Mouse (Mus musculus) heart, embryonic 13.5 days (tissue): ENCODE measurements at regions not wholly inside any gene's neighbourhood (a gene's known extent, or its start where the extent isn't known, plus 50 kb on each side); places are given as distances from the start of the nearest gene placed in this dataset.
"Not testable (repeated sequence)": the region's sequence is repeated elsewhere in the genome, so short reads cannot be mapped to it uniquely, and the experiment has no call there.

Source experiments
- ATAC-seq: fragments of 200-750 bp; cut with Nextera tagmentation; 2 replicates; pipeline ENCODE4 v1.8.0; 2017; ENCODE audit warnings: moderate TSS enrichment; ENCODE audit not compliant: insufficient number of reproducible peaks, low FRiP score, low TSS enrichment; ENCODE audit errors: extremely low read depth
- H3K27ac ChIP-seq: fragments of 300-500 bp; sonication (generic); replicated peaks from 2 replicates; pipeline ENCODE4 v1.5.1; 2015; ENCODE audit warnings: moderate library complexity, mild to moderate bottlenecking, inconsistent platforms
- H3K27me3 ChIP-seq: fragments of 300-500 bp; sonication (generic); replicated peaks from 2 replicates; pipeline ENCODE4 v1.6.1; 2015; ENCODE audit warnings: mild to moderate bottlenecking, inconsistent platforms
- H3K36me3 ChIP-seq: fragments of 300-500 bp; sonication (generic); 2 replicates; pipeline ENCODE4 v1.6.1; 2015; ENCODE audit warnings: mild to moderate bottlenecking, inconsistent platforms
- H3K4me1 ChIP-seq: fragments of 300-500 bp; sonication (generic); 2 replicates; pipeline ENCODE4 v1.6.1; 2015; ENCODE audit warnings: inconsistent platforms
- H3K4me2 ChIP-seq: fragments of 300-500 bp; sonication (generic); 2 replicates; pipeline ENCODE4 v1.6.1; 2015; ENCODE audit warnings: inconsistent platforms, mild to moderate bottlenecking, moderate library complexity
- H3K4me3 ChIP-seq: fragments of 300-500 bp; sonication (generic); 2 replicates; pipeline ENCODE4 v1.5.1; 2015; ENCODE audit warnings: moderate library complexity, mild to moderate bottlenecking, inconsistent platforms
- H3K9ac ChIP-seq: fragments of 300-500 bp; sonication (generic); 2 replicates; pipeline ENCODE4 v1.6.1; 2015; ENCODE audit warnings: inconsistent platforms, mild to moderate bottlenecking, moderate library complexity
- H3K9me3 ChIP-seq: fragments of 300-500 bp; sonication (generic); 2 replicates; pipeline ENCODE4 v1.6.1; 2016; ENCODE audit warnings: inconsistent platforms
- WGBS: fragments of 180-500 bp; shearing (Covaris S2); methylation state at CpG from one replicate; pipeline ENCODE4 v1.1.7; 2015; ENCODE audit warnings: mixed read lengths; 5-methylcytosine and 5-hydroxymethylcytosine counted together

DNA sequence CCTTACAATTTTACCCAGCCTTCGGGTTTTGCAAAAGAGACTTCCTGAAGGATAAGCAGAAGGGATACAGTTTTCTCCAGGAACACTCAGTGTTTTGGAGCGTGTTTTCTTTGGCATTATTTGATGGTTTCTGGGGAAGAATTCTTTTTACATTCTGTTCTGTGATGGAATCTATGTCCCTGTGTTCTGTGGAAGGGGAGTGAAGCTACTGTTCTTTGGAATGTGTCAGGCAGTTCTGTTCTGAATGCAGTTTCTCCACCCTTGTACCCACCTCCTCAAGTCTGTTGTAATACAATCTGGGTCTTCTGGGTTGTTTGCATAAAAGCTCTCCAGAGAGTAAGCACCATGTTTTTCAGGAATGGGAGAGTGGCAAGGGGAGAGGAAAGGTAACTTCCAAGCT is 202.0 kb upstream of the Ccdc54 start:
- Histone ChIP-seq H3K9ac (no peak overlapping the region), H3K27me3 (no peaks in the 10 kb centered on the region), H3K27ac (peak overlapping the region; percentile 68), H3K4me2 (no peak overlapping the region), H3K4me1 (peaks cover 12% of the 10 kb centered on the region), H3K4me3 (no peak overlapping the region), H3K9me3 (no peaks in the 10 kb centered on the region), H3K36me3 (no peaks in the 10 kb centered on the region)
- no peak for ATAC-seq
- WGBS: 46% methylated on average over 2 of the region's 2 CpGs

DNA sequence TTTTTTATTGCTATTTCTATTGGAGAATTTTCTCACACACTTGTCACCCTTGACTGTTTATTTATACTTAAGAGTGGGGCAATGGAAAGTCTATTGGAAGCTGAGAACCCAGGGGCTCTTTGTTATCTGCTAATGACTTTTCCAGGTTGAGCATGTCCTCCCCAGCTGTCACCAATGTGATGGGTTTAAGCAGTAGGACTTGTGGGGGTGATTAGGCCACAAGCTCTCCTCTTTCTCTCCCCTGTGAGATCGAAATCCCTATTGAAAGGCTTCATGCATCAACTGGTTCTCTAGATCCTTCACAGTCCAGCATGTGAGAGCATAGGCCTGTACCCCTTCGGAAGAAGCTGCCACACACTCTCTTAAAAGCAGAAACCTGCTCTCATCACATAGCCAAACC is 201.6 kb upstream of the Ccdc54 start:
- no peak for ATAC-seq
- Histone ChIP-seq H3K9ac (no peak overlapping the region), H3K4me3 (no peak overlapping the region), H3K9me3 (no peaks in the 10 kb centered on the region), H3K4me2 (no peak overlapping the region), H3K27me3 (no peaks in the 10 kb centered on the region), H3K4me1 (peaks cover 12% of the 10 kb centered on the region), H3K27ac (peak overlapping the region; percentile 68), H3K36me3 (no peaks in the 10 kb centered on the region)
- 37% methylated on average over 2 of the region's 2 CpGs for WGBS

DNA sequence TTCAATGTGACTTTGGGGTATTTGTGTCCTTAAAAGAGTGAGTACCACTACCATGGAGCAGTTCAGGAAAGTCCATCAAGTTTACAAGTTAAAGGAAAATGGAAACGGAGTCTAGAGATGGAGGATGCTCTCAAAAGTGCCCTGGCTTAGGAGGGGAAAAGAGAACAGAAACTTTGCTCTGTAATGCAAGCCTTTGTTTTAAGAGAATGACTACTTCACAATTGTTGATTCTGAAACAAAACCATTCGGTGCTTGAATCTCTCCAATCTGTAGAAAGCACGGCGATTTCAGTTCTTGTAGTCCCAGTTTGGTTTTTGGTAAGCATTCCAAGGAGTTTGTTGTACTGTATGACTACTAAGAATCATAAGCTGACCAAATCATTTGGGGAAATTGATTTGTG is 197.7 kb upstream of the Ccdc54 start:
- no peaks in the 10 kb centered on the region for H3K27me3 ChIP-seq
- H3K4me1 ChIP-seq: peaks cover 32% of the 10 kb centered on the region
- no peak overlapping the region for H3K9ac ChIP-seq
- WGBS: 79% methylated on average over 4 of the region's 4 CpGs
- no peak overlapping the region for H3K4me2 ChIP-seq
- ATAC-seq: no peak
- H3K9me3 ChIP-seq: no peaks in the 10 kb centered on the region
- H3K27ac ChIP-seq: no peak overlapping the region
- H3K4me3 ChIP-seq: no peak overlapping the region
- no peaks in the 10 kb centered on the region for H3K36me3 ChIP-seq

DNA sequence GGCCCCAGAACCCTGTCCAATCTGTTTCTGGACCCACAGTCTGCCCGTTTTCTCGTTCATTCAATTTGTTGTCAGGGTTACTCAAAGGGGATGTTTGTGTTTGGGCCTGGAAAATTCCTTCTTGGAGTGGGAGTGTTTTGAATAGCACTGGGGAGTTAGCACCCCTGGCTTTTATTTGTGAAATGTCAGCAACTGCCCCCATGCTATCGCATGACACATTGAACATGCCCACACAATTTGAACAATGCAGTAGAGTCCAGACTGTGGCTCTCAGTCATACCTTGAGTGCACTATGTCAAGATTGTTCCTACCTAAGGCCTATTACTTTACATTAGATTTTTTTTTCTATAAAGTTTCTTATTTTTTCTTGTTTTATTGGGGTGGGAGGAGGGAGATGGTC is 195.2 kb upstream of the Ccdc54 start:
- Histone ChIP-seq H3K4me3 (no peak overlapping the region), H3K27me3 (no peaks in the 10 kb centered on the region), H3K36me3 (no peaks in the 10 kb centered on the region), H3K9me3 (no peaks in the 10 kb centered on the region), H3K27ac (no peak overlapping the region), H3K4me2 (no peak overlapping the region), H3K4me1 (peaks cover 25% of the 10 kb centered on the region), H3K9ac (no peak overlapping the region)
- 45% methylated on average over 3 of the region's 3 CpGs for WGBS
- ATAC-seq: no peak

DNA sequence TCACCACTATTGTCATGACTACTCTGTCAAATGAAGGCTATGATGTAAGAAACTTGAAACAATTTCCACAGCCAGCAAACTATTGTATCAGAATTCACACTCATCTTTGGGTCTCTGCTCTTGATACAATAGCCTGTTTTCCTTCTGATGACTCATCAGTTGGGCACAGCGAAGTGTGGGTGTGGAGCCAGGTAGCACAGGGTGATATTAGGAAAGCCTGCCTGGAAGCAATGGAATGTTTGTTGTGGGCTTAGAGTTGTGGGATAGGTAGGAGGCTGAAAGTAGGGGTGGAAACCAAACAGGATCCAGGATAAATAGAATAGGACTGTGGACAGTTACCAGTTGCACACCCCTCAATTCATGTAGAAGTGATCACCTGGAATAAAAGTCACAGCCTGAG is 194.4 kb upstream of the Ccdc54 start:
- no peak overlapping the region for H3K27ac ChIP-seq
- ATAC-seq: no peak
- H3K4me2 ChIP-seq: no peak overlapping the region
- H3K36me3 ChIP-seq: no peaks in the 10 kb centered on the region
- WGBS: 80% methylated on average over 1 of the region's 1 CpGs
- H3K9ac ChIP-seq: no peak overlapping the region
- no peaks in the 10 kb centered on the region for H3K27me3 ChIP-seq
- peaks cover 25% of the 10 kb centered on the region for H3K4me1 ChIP-seq
- no peak overlapping the region for H3K4me3 ChIP-seq
- no peaks in the 10 kb centered on the region for H3K9me3 ChIP-seq

DNA sequence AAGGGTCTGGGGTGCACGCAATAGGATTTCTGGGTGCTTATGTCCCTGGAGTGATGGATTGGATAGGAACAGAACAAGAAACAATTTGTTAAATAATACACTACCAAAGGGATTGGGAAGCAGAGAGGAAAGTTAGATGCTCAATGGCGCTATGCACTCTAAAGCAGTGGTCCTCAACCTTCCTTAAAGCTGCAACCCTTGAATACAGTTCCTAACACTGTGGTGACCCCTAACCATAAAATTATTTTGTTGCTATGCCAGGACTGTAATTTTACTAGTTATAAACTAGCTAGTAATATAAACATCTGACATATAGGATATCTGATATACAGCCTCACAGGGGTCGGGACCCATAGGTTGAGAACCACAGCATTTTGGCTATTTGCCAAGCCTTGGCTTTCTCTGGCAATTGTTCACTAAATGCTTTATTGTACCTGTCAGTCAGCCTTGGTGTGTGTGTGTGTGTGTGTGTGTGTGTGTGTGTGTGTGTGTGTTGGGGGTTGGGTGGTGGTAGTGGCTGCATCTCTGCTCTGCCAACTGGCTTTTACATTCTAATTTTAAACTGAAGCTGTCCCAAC is 193.8 kb upstream of the Ccdc54 start:
- 69% methylated on average over 3 of the region's 3 CpGs for WGBS
- Histone ChIP-seq H3K4me1 (peaks cover 25% of the 10 kb centered on the region), H3K27me3 (no peaks in the 10 kb centered on the region), H3K4me3 (no peak overlapping the region), H3K4me2 (peak overlapping the region; percentile 40), H3K9ac (no peak overlapping the region), H3K27ac (peak overlapping the region; percentile 28; the same call in 1 of the 2 replicates), H3K36me3 (no peaks in the 10 kb centered on the region), H3K9me3 (no peaks in the 10 kb centered on the region)
- no peak; the same call in 1 of the 2 replicates for ATAC-seq

DNA sequence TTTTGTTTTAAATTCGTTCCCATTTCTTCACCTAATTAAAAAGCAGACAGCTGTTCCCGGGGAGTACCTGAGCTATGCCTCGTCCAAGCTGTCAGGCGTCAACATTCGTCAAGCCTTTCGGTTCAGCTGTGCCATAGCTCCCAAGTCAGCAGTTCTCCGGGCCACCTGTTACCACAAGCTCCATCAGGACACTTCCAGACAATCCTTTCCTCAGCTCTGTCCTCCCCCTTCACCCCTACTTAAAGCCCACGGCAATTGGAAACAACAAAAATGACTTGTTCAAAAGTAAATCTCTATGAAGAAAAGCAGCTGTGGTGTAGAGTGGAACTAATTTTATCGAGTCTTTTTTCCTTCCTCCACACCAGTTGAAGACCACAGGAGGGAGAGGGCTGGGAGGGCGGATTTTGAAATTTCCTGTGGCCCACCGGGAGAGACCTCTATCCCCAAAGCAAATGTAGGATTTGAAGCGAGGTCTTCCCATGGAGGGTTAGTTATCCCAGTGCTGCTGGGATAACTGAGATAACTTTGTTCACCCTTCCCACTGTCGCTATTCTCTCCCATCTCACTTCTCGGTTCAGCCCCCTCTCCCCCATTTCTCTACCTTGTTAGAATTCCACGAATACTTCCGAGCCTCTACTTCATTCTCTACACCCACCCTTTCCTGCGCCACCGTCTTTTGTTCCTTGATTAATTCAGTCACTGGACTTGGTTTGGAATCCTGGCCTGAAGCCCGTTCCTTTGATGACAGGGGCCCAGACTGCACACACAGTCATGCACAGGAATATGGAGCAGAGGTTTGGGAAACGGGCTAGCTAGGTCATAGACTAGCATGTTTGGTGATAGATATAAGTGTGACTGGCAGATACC is 193.1 kb upstream of the Ccdc54 start:
- no peaks in the 10 kb centered on the region for H3K27me3 ChIP-seq
- 0 out of 2 replicates have a peak overlapping the region, but pooled peaks have one; percentile 8 for H3K4me3 ChIP-seq
- 38% methylated on average over 20 of the region's 20 CpGs for WGBS
- no peak for ATAC-seq
- H3K36me3 ChIP-seq: no peaks in the 10 kb centered on the region
- H3K27ac ChIP-seq: peak overlapping the region; percentile 28
- H3K9me3 ChIP-seq: no peaks in the 10 kb centered on the region
- peak overlapping the region; percentile 40 for H3K4me2 ChIP-seq
- peaks cover 32% of the 10 kb centered on the region for H3K4me1 ChIP-seq
- no peak overlapping the region for H3K9ac ChIP-seq

DNA sequence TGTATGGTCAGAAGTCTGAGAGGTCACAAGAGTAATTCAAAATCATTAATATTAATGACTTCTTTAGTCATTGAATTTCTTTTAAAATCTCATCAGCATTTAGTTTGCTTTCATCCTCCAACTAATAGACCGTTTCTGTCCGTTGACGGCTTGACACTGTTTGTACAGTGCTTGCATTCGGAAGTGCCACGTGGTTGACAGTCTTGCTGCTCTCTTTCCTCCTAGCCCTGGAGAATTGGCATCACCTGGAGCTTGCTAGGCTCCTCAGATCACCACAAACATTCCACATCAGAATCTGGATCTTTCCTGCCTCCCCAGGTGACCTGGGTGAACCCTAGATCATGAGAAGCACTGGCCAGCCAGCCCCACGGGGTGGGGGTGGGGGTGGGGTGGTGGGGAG is 192.3 kb upstream of the Ccdc54 start:
- peak overlapping the region; percentile 40 for H3K4me2 ChIP-seq
- ATAC-seq: no peak
- H3K36me3 ChIP-seq: no peaks in the 10 kb centered on the region
- H3K27ac ChIP-seq: no peak overlapping the region
- no peaks in the 10 kb centered on the region for H3K9me3 ChIP-seq
- peaks cover 35% of the 10 kb centered on the region for H3K4me1 ChIP-seq
- 49% methylated on average over 6 of the region's 6 CpGs for WGBS
- H3K27me3 ChIP-seq: no peaks in the 10 kb centered on the region
- H3K9ac ChIP-seq: no peak overlapping the region
- no peak overlapping the region for H3K4me3 ChIP-seq

DNA sequence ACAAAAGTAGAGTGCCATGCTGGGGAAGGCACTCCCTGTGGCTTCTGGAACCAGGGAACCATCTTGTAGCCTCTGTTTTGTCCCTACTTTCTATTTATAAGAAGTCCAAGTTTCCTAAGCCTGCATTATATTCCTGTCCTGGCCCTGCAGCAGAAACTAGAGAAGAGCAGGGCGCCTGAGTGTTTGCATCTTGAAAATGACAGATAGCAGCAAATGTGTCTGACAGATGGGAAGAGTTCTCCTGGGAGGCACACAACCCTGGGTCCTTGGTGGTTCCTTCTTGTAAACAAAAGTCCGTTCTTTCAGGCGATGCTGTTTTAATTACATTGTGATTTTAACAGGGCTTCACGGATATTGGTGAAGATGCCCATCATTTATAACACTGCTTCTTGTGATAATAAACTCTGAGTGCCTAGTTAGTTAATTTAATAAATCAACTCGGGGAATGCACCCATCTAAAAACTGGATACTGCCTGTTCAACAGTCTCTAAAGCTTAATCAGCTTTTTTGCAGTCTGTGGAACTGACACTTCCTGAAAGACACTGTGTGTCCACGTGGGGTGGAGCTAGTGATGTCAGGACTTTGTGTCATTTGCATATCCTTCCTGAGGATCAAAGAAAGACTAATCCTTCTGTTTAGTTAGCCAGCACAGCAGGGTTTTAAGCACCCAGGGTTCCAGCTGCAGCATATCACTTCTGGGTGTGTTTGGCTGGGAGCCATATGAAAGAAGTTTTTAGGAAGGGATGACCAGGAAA is 188.3 kb upstream of the Ccdc54 start:
- Histone ChIP-seq H3K4me1 (peaks cover 20% of the 10 kb centered on the region), H3K4me2 (peak overlapping the region; percentile 30; the same call in 1 of the 2 replicates), H3K36me3 (no peaks in the 10 kb centered on the region), H3K27ac (no peak overlapping the region), H3K9ac (no peak overlapping the region), H3K27me3 (no peaks in the 10 kb centered on the region), H3K9me3 (no peaks in the 10 kb centered on the region), H3K4me3 (no peak overlapping the region)
- WGBS: 23% methylated on average over 6 of the region's 6 CpGs
- no peak for ATAC-seq

DNA sequence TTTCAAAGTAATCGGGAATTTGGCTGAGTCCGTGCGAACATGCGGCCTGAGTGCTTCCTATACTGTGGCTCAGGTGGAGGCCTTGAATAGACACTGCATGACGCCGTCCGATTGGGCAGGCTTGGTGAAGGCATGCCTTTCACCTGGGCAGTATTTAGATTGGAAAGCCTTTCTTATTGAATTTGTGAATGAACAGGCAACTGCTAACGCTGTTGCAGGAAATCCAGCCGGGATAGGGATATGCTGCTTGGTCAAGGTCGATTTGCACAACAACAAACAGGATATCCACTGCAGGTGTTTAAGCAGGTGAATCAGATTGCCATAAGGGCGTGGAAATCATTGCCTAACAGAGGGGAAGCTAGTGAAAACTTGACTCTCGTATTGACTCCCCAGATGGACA is 183.7 kb upstream of the Ccdc54 start:
- H3K9me3 ChIP-seq, H3K4me1 ChIP-seq, H3K4me2 ChIP-seq, H3K36me3 ChIP-seq, H3K4me3 ChIP-seq, ATAC-seq, H3K9ac ChIP-seq, H3K27me3 ChIP-seq, H3K27ac ChIP-seq: not testable (repeated sequence)
- WGBS: 90% methylated on average over 12 of the region's 12 CpGs

DNA sequence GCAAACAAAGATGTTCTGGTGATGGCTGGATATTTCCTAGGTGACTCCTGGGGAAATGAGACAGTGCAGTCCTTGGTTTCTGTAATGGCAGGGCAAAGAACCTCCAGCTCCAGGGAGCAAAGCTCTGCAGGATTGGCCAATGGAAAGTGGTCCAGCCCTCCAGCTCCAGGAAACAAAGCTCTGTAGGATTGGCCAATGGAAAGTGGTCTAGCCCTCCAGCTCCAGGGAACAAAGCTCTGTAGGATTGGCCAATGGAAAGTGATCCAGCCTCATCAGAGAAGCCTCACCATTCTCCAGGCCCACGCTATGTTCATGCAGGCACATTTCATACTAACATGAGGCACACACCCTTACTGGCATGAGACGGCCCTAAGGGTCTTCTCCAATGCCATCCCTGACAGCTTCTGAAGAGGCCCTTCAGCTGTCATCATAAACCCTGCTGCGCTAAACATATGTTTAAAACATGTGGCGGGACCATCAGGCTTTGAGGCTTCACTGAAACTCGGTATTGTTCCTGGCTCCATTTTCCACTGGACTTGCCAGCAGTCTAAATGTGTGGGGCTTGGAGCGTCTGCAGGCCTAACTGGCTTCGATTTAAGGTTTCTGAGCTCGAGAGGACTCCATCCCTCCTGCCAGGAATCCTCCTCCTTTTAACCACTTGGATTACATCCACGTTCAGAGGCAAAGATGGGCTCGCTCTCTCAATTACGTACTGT is 175.3 kb upstream of the Ccdc54 start:
- Histone ChIP-seq H3K27ac (no peak overlapping the region), H3K36me3 (no peaks in the 10 kb centered on the region), H3K9ac (no peak overlapping the region), H3K4me2 (no peak overlapping the region), H3K4me3 (no peak overlapping the region), H3K4me1 (peaks cover 3% of the 10 kb centered on the region; the same call in 1 of the 2 replicates), H3K27me3 (no peaks in the 10 kb centered on the region), H3K9me3 (no peaks in the 10 kb centered on the region)
- ATAC-seq: no peak
- WGBS: 86% methylated on average over 11 of the region's 11 CpGs
